Comparison of ENCODE assay signal across 13 mouse cellular contexts in the genomic region with DNA sequence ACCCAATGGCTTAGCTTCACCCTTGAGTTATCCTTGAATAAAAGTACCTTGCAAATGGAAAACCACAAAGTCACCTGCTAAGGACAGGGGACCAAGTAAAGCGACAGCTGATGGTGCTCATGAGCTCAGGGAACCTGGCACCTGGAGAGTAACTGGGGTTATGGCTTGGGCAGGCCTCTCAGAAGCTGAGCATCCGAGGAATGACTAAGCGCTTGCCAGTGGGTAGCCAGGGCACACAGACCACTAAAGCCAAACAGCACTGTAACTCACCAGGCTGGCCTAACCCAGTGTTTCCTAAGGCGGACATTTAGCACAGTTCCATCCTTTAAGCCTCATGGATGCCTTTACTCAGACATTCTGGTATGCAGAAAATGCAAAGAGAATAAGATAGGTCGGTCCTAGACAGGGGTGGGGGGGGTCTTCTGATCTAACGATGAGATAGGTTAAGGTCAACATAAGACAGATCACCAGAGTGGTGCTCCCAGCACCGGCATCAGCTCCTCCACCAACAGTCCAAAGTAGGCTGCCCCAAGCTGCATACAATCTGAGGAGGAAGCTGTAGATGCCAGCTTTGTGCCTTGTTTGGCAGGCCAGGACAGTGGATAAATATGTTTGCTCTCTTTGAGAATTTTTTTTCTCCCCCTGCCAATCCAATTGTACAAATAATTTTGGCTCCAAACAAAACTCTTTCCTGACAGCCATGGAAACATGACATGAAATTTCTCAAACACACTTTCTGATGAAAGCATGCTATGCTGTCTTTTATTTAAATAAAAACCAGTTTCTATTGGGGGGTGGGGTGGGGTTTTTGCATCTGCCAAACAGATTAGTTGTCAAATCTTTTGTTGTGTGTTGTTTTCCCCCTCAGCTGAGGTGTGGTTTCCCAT. TPM values are rescaled to one million over a fixed set of nuclear protein-coding genes. Genes with fewer than 3 reads are reported as not detected.
DNase-seq lines count a peak whose midpoint lies in the region; ATAC-seq and TF ChIP-seq lines count a peak whose summit lies in the region.
"Had no signal": no experiment of that assay in that cellular context is flagged by ENCODE, and none has a peak within 500 bp of the region (broad histone marks: within the 10 kb centered on the region; RNA-seq: fewer than 3 reads in every experiment).

No protein-coding gene starts in this region.

- H3K27me3 ChIP-seq in hindbrain, postnatal 0 days (ENCODE audit: insufficient read depth, low read length), result no peaks in the 10 kb centered on the region
- no peaks in the 10 kb centered on the region for H3K27me3 ChIP-seq in hindbrain, embryonic 12.5 days
- no peaks in the 10 kb centered on the region for H3K27me3 ChIP-seq in embryonic facial prominence, embryonic 13.5 days
- H3K27me3 ChIP-seq in kidney, embryonic 14.5 days (ENCODE audit: control insufficient read depth, insufficient read depth, low read length), result no peaks in the 10 kb centered on the region
- H3K27me3 ChIP-seq: heart, embryonic 13.5 days; kidney, embryonic 15.5 days; liver, embryonic 15.5 days; Patski had no signal

- ATAC-seq in hindbrain, postnatal 0 days, result no peak
- no peak for ATAC-seq in hindbrain, embryonic 12.5 days (ENCODE audit: low FRiP score)
- no peak for ATAC-seq in embryonic facial prominence, embryonic 13.5 days (ENCODE audit: insufficient number of reproducible peaks, insufficient read depth, low FRiP score, low TSS enrichment, low read depth)
- no peak for ATAC-seq in kidney, embryonic 14.5 days (ENCODE audit: low FRiP score, low TSS enrichment)
- ATAC-seq: Patski had no signal

- no peak overlapping the region for H3K4me2 ChIP-seq in hindbrain, postnatal 0 days (ENCODE audit: low read depth, low read length)
- no peak overlapping the region for H3K4me2 ChIP-seq in hindbrain, embryonic 12.5 days (replicated peaks)
- no peak overlapping the region for H3K4me2 ChIP-seq in embryonic facial prominence, embryonic 13.5 days
- H3K4me2 ChIP-seq in kidney, embryonic 14.5 days (replicated peaks; ENCODE audit: low read depth, low read length), result no peak overlapping the region
- H3K4me2 ChIP-seq: kidney, embryonic 15.5 days; liver, embryonic 15.5 days had no signal

- H3K4me3 ChIP-seq in hindbrain, postnatal 0 days (ENCODE audit: low read length), result no peak overlapping the region
- H3K4me3 ChIP-seq in hindbrain, embryonic 12.5 days, result no peak overlapping the region
- H3K4me3 ChIP-seq in embryonic facial prominence, embryonic 13.5 days, result no peak overlapping the region
- no peak overlapping the region for H3K4me3 ChIP-seq in kidney, embryonic 14.5 days (ENCODE audit: low read length)
- H3K4me3 ChIP-seq: heart, embryonic 13.5 days; kidney, embryonic 15.5 days; liver, embryonic 15.5 days had no signal

- H3K9ac ChIP-seq in hindbrain, postnatal 0 days (replicated peaks; ENCODE audit: low read length), result no peak overlapping the region
- no peak overlapping the region for H3K9ac ChIP-seq in hindbrain, embryonic 12.5 days
- H3K9ac ChIP-seq in embryonic facial prominence, embryonic 13.5 days, result no peak overlapping the region
- H3K9ac ChIP-seq in kidney, embryonic 14.5 days (ENCODE audit: low read depth, low read length), result no peak overlapping the region
- H3K9ac ChIP-seq: heart, embryonic 13.5 days; kidney, embryonic 15.5 days; liver, embryonic 15.5 days had no signal

- 72% methylated on average over 7 of the region's 7 CpGs for WGBS in hindbrain, postnatal 0 days
- 84% methylated on average over 7 of the region's 7 CpGs for WGBS in hindbrain, embryonic 12.5 days
- WGBS in embryonic facial prominence, embryonic 13.5 days, result 60% methylated on average over 7 of the region's 7 CpGs
- 78% methylated on average over 7 of the region's 7 CpGs for WGBS in kidney, embryonic 14.5 days

- peak; percentile 72 for DNase-seq in cerebellum, adult 11-12 months
- DNase-seq in cerebellum, adult 11 months, result no peak
- peak; percentile 26 for DNase-seq in hindbrain, postnatal 0 days (ENCODE audit: low spot score)
- DNase-seq in Muller cell, postnatal 12 days (ENCODE audit: inconsistent ontology term), result peak; percentile 54
- DNase-seq in right cerebral cortex, postnatal 14 days, result no peak
- DNase-seq: gastrocnemius, postnatal 10 days had no signal

- H3K9me3 ChIP-seq in hindbrain, postnatal 0 days (ENCODE audit: low read length), result no peaks in the 10 kb centered on the region
- H3K9me3 ChIP-seq in hindbrain, embryonic 12.5 days (replicated peaks), result no peaks in the 10 kb centered on the region
- 0 out of 2 replicates have a peak, but pooled peaks cover under 1% of the 10 kb centered on the region for H3K9me3 ChIP-seq in embryonic facial prominence, embryonic 13.5 days
- H3K9me3 ChIP-seq in kidney, embryonic 14.5 days (ENCODE audit: control insufficient read depth, low read length), result peaks cover 2% of the 10 kb centered on the region; the same call in 1 of the 2 replicates
- H3K9me3 ChIP-seq: liver, embryonic 15.5 days had no signal

- peak overlapping the region; percentile 11; the same call in 1 of the 2 replicates for H3K27ac ChIP-seq in hindbrain, postnatal 0 days
- H3K27ac ChIP-seq in hindbrain, embryonic 12.5 days, result no peak overlapping the region
- H3K27ac ChIP-seq in embryonic facial prominence, embryonic 13.5 days, result peak overlapping the region; percentile 92
- no peak overlapping the region for H3K27ac ChIP-seq in kidney, embryonic 14.5 days (ENCODE audit: low read depth, low read length)
- H3K27ac ChIP-seq: heart, embryonic 13.5 days; kidney, embryonic 15.5 days; liver, embryonic 15.5 days had no signal

- no peaks in the 10 kb centered on the region; the same call in 1 of the 2 replicates for H3K36me3 ChIP-seq in hindbrain, postnatal 0 days (ENCODE audit: insufficient read depth, low read length)
- peaks cover 34% of the 10 kb centered on the region for H3K36me3 ChIP-seq in hindbrain, embryonic 12.5 days
- peaks cover 77% of the 10 kb centered on the region for H3K36me3 ChIP-seq in embryonic facial prominence, embryonic 13.5 days
- H3K36me3 ChIP-seq in kidney, embryonic 14.5 days (ENCODE audit: control insufficient read depth, insufficient read depth, low read length), result peaks cover 26% of the 10 kb centered on the region
- H3K36me3 ChIP-seq: liver, embryonic 15.5 days had no signal

- TF ChIP-seq CTCF in hindbrain, postnatal 0 days (IDR thresholded peaks at IDR 0.05; ENCODE audit: low read depth), result no peak

- H3K4me1 ChIP-seq in hindbrain, postnatal 0 days (ENCODE audit: insufficient read depth, low read length), result peaks cover 14% of the 10 kb centered on the region
- peaks cover 7% of the 10 kb centered on the region for H3K4me1 ChIP-seq in hindbrain, embryonic 12.5 days
- peaks cover 51% of the 10 kb centered on the region for H3K4me1 ChIP-seq in embryonic facial prominence, embryonic 13.5 days
- H3K4me1 ChIP-seq in kidney, embryonic 14.5 days (ENCODE audit: control insufficient read depth, insufficient read depth, low read length), result peaks cover 8% of the 10 kb centered on the region
- H3K4me1 ChIP-seq: liver, embryonic 15.5 days had no signal

RNA-seq across cellular contexts. Expression of gene Boc, which starts 49.0 kb away (rescaled TPM):
- total RNA-seq in hindbrain, postnatal 0 days (2014; rRNA removed), result 43.9 and 45.5 TPM in 2 replicates
- polyA plus RNA-seq in hindbrain, postnatal 0 days (2015; fragmentation: Nextera tagmentation; extraction: Ambion mirVana), result 6.8 and 8.1 TPM in 2 replicates
- 35.5 and 37.5 TPM in 2 replicates for polyA plus RNA-seq in hindbrain, embryonic 12.5 days (2016; fragmentation: Nextera tagmentation; extraction: Ambion mirVana)
- 51.1 and 53.9 TPM in 2 replicates for polyA plus RNA-seq in embryonic facial prominence, embryonic 13.5 days (2015; fragmentation: Nextera tagmentation; extraction: Ambion mirVana)
- polyA plus RNA-seq in kidney, embryonic 14.5 days (2014; fragmentation: Nextera tagmentation; extraction: Ambion mirVana), result 15.2 and 23.5 TPM in 2 replicates

Comparison
In these comparisons a context has a peak if more than half of its experiments do, and no peak if none do; other contexts are left out.
1. DNase-seq: peak in cerebellum, adult 11-12 months (single experiment), hindbrain, postnatal 0 days (single experiment) and Muller cell, postnatal 12 days (single experiment); none in cerebellum, adult 11 months (single experiment) and right cerebral cortex, postnatal 14 days (single experiment).
2. H3K27ac ChIP-seq: peak in hindbrain, postnatal 0 days (single experiment) and embryonic facial prominence, embryonic 13.5 days (single experiment); none in hindbrain, embryonic 12.5 days (single experiment) and kidney, embryonic 14.5 days (single experiment).